Mouse (Mus musculus): Measurements from ENCODE around the gene Igsf9b.

The Igsf9b gene

DNA sequence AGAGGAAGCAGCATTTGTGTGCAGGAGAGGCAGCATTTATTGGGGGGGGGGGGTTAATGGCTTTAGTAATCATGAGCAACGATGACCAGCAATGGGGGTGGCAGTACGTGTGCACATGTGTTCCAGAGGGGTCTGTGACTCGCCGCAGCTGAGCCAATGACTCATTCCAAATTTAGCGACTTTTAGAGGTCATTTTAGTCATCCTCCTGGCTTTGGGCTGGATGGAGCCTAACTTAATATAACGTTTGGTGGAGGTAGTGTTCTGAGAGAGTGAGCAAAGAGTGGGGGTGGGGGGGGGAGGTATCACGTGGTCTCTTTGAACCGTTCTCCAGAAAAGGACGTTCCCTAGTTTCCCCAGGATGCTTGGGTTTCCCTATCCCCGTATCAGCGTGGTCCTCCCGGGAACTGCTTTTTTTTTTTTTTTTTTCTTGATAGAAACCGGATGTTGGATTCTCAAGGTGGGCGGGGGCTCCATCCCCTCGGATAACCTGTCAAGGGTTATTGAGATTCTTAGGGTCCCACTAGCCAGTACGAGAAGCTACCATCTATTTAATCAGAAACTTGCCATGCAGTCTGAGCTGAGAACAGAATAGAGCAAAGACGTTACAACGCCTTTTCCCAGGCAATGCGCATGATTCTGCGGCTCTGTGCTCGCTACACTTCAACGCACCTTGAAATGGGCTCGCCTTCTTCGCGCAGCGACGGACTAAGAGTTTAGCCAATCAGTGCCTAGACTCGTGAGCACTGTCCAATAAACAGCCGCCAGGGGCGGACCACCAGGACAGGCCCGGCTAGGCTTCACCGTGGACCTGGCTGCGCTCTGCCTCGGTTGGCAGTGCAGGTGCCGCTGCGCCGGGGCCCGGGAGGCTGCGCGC, at the start of gene Igsf9b:
Gene Igsf9b, plus strand, starts transcription at position 794 of the 875 bp plus-strand sequence.
- peak in 1 of 2 experiments; percentile 27 for DNase-seq (ENCODE audit: low spot score in 2 of 2)

DNA sequence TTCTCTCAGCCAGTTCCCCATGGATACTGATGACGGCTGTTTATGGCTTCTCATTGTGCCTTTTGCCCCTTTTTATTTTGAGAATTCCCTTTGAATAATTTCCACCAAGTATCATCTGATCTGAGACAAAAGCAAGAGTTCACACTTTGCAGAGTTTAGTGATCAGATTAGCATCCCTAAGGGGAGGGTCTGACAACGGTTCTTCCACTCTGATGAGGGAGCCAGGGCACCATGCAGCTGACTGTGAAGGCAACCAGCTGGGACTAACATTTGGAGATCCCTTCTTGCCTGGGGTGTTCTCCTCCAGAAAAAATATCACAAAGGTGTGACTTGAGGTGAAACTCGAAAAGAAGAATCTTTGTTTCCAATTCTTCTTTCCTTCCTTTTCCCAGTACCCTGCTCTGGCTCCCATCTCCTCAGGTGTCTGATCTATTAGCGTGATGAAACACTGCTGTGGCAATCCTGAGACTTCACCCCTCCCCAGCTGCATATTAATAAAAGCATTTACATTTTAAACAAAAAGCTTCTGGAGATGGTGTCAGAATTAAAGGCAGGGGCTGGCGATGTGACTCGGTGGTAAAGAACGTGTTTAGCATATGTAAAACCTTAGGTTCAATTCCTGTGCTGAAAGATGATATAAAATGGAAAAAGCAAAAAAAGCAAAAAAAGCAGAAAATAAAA, 46.8 kb upstream of the Igsf9b start:
- DNase-seq (ENCODE audit: low spot score in 2 of 2) = no peak

- no peak for DNase-seq (ENCODE audit: low spot score in 2 of 2)
Measured at GRCm38 (mm10) chr9:27256454-27256853, 42.5 kb upstream of the Igsf9b start.

DNA sequence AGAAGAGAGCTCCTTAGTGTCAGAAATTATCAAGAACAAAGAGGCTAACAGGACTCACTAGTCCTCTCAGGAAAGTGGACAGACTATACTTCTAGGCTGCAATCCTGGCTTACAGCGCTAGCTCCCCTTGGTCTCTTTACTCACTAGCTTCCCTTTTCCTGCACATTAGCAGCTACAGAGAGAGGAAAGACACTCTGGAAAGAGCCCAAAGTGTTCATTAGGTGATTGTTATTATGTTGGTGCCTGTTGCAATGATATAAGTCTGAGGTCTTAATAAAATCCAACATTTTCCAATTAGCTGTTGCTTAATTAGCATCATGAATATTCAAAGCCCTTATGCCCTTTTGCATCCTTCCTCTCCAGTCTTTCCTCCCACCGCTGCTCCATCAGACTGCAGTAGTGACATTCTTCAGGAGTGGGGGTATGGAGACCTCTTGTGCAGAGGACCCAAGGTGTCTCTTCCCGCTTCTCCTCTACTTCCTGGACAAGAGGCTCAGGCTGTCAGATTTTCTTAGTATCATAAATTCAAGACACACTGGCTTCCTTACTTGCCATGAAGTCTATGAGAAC, 38.5 kb upstream of the Igsf9b start:
- no peak for DNase-seq (ENCODE audit: low spot score in 2 of 2)

DNA sequence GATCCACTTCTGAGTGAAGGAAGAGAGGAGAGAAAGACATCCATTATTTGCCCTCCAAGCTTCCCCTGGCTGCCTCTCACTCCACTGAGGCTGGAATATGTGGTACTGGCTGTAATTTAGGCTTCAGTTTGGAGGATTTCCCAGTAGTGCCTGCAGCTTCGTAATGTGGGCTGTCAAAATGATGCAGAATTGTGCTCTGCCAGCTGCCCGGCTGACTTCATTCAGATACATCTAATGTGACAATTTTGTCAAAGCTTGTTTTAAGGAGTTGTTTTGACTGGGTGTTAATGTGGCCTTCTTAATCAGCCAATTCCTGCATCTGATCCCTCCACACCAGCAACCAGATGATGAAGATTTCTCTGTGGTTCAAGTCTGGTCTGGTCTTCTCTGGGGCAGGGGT, 37.1 kb upstream of the Igsf9b start:
- DNase-seq (ENCODE audit: low spot score in 2 of 2) = no peak

- no peak for DNase-seq (ENCODE audit: low spot score in 2 of 2)
Measured at GRCm38 (mm10) chr9:27265009-27265408, 34.0 kb upstream of the Igsf9b start.

DNA sequence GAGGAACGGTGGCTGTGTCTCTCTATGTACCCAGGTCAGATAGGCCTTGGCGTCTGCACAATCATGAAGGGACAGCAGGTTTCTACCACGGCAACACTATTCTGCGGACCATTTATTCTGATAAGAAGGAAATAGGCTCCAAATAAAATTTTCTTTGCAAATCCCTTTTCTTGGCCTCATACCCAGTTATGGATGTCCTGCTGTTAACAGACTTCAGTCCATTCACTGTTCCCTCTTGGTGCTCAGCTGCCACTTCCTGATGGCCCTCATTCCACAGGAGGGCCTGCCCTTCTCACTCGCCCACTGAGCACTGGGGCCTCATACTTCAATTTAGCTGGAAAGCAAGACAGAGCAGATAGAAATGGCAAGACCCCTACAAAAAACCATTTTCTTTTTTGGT, 31.1 kb upstream of the Igsf9b start:
- no peak for DNase-seq (ENCODE audit: low spot score in 2 of 2)

- no peak for DNase-seq (ENCODE audit: low spot score in 2 of 2)
Measured at GRCm38 (mm10) chr9:27268493-27268892, 30.5 kb upstream of the Igsf9b start.

DNA sequence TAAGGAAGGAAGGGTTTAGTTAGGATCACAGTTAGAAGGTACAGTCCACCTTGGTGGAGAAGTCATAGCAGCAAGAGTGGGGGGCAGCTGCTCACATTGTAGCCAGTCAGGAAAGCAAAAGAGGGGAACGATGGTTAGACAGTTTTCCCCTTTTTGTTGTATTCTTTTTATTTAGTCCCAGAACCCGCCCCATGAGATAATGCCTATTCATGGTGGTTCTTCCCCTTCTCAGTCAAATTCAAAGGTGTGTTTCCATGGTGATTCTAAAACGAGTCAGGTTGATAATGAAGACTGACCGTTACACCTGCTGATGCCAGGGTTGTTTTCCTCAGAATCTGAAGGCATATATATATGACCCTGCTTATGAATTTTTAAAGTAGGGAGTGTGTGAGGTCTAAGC, 29.7 kb upstream of the Igsf9b start:
- no peak for DNase-seq (ENCODE audit: low spot score in 2 of 2)

DNA sequence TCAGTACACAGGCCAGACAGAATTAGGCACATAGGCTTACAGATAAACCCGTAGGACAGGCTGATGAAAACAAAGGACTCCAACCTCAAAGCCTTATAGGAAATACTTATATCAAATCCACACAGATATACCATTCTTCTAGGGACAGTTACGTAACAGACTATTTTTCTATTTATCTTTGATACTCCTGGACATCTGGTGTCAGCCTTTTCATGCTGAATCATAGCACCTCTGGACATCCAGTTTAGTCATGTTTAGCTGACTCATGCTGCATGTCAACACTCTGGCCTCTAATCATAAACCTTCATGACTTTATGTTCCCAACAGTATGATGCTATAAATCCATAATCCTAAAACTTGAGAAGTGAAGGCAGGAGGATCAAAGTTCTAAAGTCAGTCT, 29.1 kb upstream of the Igsf9b start:
- DNase-seq (ENCODE audit: low spot score in 2 of 2) = no peak

DNA sequence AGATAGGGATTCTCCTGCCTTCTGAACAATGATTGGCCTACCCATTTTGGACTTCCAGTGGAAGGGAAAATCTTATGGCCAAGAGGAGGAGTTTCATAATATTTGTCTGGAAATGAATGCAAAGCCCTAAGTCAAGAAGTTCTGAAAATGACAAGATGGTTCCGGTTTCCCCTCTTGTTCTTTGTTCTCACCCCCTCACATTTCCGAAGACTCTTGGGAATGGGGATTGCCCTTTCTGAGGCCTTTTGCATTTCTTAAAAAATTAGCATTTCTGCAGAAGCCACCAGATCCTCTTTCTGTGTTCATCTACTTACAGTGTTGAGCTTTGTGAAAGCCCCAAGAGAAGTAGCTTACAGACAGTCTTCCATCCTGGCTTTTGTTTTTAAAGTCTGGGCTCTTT, 27.1 kb upstream of the Igsf9b start:
- no peak for DNase-seq (ENCODE audit: low spot score in 2 of 2)

- no peak for DNase-seq (ENCODE audit: low spot score in 2 of 2)
Measured at GRCm38 (mm10) chr9:27272858-27273257, 26.1 kb upstream of the Igsf9b start.

GRCm38 (mm10) chr9:27276282-27276839, 22.6 kb upstream of the Igsf9b start:
- DNase-seq (ENCODE audit: low spot score in 2 of 2) = no peak

DNA sequence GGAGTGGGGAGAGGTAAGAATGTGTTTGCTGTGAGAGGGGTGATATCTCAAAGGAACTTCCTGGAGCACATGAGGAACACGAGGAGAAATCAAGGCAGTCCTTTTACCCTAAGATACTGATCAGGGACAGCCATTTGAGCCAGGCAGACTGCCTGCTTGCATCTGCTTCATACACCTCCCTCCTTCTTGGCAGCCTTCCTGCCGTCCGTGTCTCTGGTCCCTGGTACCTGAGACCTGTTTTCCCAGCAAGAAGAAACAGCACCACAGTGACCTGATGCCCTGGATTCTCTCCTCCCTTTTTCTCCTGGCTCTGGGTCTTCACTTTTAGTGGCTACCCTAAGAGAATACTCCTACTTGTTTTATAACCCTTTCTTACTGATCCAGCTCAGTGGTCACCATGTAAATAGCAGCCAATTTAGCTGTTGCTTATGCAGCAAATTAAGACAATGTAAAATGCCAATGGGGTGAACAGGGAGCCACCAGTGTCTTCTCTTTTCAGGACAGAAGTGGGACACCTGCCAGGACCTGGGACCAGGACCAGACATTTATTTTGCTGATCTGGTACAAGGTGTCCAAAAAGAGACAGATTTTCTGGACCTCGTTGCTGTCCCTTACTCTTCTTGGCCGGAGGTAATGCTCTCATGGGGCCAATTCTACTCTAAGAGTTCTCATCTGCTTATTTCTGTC, 21.5 kb upstream of the Igsf9b start:
- no peak for DNase-seq (ENCODE audit: low spot score in 2 of 2)

GRCm38 (mm10) chr9:27279041-27279440, 20.0 kb upstream of the Igsf9b start:
- no peak for DNase-seq (ENCODE audit: low spot score in 2 of 2)

GRCm38 (mm10) chr9:27280976-27281375, 18.0 kb upstream of the Igsf9b start:
- DNase-seq (ENCODE audit: low spot score in 2 of 2) = no peak

DNA sequence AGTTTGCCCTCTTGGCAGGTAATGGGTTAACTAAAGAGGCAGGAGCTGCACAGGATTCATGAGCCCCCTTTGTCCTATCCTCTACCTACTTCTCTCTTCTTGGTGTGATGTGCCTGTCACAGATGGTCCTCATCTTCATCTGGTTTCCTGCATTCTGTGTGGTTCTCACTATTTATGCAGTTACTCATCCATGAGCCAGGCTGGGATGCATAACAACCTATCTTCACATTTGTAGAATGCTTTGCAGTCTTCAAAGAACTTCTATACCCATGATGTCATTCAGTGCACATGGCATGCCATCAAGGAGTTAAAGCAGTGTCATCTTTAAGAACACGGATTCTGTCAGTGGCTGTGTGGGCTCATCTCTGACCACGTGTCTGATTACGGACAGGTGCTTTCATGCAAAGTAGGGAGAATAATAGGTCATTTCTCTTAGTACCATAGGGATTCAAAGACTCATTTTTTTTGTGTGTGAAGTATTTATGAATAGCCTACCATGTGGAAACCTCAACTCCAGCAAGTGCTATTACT, 13.2 kb upstream of the Igsf9b start:
- no peak for DNase-seq (ENCODE audit: low spot score in 2 of 2)

GRCm38 (mm10) chr9:27286296-27286695, 12.7 kb upstream of the Igsf9b start:
- DNase-seq (ENCODE audit: low spot score in 2 of 2) = no peak

DNA sequence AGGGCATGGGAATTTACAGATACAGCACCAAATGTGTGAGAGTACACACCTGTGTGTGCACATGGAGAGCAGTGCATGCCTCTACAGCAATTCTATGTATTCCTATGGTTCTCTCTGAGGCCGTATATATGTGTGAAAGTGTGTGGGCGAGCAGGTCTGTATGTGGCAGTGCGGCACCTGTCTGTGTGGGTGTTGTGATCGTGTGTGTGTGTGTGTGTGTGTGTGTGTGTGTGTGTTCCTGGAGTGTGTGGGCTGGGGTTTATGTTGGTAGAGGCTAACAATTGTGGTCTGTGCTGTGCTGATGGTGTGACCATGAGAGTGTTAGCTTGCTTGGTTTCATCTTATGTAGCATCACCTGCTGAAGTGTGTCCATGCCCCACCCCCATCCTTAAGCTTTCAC, 12.1 kb upstream of the Igsf9b start:
- no peak for DNase-seq (ENCODE audit: low spot score in 2 of 2)

DNA sequence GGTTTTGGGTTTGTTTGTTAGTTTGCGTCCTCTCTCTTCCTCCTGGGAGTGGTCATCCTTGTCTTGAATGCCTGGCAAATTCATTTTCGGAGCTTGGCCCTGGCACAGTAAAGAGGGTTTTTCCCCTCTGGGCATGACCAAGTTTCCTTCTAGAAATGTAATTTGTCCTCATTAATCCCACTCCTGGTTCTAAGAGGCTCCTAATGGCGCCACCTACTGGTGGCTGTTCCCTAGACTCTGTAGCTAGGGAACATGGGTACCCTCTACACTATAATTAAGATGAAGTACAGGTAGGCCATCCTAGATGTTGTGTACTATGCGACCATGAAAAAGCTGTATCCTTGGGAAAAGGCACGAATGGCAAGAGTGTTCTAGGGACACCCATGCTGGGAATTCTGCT, 11.6 kb upstream of the Igsf9b start:
- DNase-seq (ENCODE audit: low spot score in 2 of 2) = no peak

DNA sequence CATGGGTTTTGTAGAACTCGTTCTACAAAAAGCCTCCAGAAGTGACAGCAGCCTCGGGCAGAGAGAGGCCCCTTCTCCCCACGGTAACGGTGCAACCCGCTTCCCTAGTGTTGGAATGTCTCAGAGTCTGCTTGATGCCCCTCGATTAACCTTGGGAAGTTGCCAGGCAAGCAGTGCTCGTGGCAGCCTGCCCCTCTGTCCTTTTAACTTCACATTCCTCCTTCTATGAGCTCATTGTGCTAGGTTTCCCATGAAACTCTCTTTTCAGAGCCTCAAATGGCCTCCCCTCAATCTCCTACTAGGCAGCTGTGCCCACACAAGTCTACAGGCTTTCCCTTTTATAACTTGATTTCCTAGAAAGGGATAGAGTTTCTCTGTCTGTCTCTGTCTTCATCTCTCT, 10.6 kb upstream of the Igsf9b start:
- no peak for DNase-seq (ENCODE audit: low spot score in 2 of 2)

All from spleen, postnatal 4 days (tissue).